Mouse (Mus musculus): ENCODE measurements around the gene Pbx3. TPM values are rescaled to one million over a fixed set of nuclear protein-coding genes. Genes with fewer than 3 reads are reported as not detected.

Gene Pbx3
- polyA plus RNA-seq, 2 experiments from 2014 or later, result 0.43 to 1.5 TPM

- no peak for ATAC-seq
Measured at GRCm38 (mm10) chr2:34219150-34219549, 153.8 kb downstream of the Pbx3 start.

DNA sequence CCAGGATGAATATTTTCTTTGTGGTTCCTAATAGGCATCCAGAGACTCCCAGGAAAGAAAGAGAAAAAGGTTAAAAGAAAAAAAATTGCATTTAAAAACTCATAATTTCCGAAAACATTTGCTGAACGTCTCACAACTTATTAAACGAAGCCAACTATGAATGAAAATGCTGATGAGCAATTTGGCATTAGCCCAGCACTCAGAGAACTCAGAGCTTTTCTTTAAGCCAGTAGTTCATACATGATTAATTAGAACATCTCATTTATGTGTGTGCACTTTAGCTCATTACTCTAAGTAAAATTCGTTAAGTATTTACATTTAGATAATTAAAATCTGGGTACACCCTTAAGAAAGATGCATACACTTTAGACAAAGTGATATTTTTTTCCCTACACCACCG, 155.3 kb downstream of the Pbx3 start:
- no peak for ATAC-seq

GRCm38 (mm10) chr2:34215496-34215895, 157.4 kb downstream of the Pbx3 start:
- no peak for ATAC-seq

DNA sequence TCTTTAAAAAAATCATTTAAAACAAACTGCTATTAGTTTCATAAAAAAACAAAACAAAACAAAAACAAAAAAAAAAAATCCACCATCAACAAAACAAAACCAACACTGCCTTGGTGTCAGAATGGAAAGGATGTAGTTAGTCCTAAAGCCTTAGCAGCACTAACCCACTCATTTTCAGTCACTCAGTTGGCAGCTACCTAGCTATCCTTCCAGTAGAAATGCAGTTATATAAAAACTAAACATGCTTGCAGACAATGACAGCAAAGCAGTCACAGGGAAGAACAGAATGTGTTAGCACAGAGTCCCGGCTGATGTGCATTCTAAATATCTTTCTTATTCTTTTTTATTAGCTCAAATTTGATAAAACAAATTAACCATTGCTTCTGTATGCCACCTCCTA, 160.5 kb downstream of the Pbx3 start:
- no peak for ATAC-seq

- peak; percentile 89 for ATAC-seq
Measured at GRCm38 (mm10) chr2:34204797-34205196, 168.1 kb downstream of the Pbx3 start.

- peak; percentile 28 for ATAC-seq
Measured at GRCm38 (mm10) chr2:34204325-34204724, 168.6 kb downstream of the Pbx3 start.

- no peak for ATAC-seq
Measured at GRCm38 (mm10) chr2:34193870-34194820, 178.8 kb downstream of the Pbx3 start.

- no peak for ATAC-seq
Measured at GRCm38 (mm10) chr2:34193276-34193675, 179.7 kb downstream of the Pbx3 start.

GRCm38 (mm10) chr2:34187366-34187765, 185.6 kb downstream of the Pbx3 start:
- no peak for ATAC-seq

GRCm38 (mm10) chr2:34181600-34181999, 191.3 kb downstream of the Pbx3 start:
- no peak for ATAC-seq

- ATAC-seq, result no peak
Measured at GRCm38 (mm10) chr2:34179299-34179698, 193.6 kb downstream of the Pbx3 start.

GRCm38 (mm10) chr2:34178653-34179052, 194.3 kb downstream of the Pbx3 start:
- no peak for ATAC-seq

DNA sequence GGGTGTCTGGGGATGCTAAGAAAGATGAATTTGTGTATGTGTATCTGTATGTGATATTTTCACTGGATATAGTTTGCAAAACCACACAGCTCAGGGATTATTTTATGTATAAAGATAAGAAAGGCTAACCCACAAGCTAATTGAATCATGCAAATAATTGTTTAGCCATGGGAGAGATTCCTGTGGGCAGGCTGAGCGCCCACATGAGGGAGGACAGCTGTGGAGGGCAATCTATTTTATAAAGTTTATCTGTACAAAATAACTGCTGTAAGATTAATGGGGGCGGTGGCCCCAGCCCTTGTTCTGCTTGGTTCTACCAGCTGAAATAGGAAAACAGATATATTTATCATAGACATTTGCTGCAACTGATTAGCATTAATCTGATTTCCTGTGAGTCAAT, 202.5 kb downstream of the Pbx3 start:
- ATAC-seq, result no peak

DNA sequence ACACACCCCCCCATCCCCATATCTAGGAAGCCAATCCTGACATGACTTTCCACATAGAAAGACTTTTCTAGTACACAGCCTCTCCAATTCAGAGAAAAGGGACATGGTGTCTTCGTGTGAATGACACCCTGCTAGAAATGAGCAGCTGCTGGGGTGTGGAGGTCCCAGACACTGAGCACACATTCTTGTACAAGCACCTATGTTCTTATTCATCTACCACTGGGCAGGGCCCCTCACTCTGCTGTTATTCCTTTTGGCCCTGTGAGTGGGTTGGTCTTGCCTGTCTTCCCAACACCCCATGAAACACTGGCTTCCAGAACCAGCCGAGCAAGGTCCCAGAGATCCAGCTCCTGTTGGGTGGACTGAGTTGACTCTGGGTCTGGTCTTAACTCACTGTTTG, 203.3 kb downstream of the Pbx3 start:
- ATAC-seq, result no peak

DNA sequence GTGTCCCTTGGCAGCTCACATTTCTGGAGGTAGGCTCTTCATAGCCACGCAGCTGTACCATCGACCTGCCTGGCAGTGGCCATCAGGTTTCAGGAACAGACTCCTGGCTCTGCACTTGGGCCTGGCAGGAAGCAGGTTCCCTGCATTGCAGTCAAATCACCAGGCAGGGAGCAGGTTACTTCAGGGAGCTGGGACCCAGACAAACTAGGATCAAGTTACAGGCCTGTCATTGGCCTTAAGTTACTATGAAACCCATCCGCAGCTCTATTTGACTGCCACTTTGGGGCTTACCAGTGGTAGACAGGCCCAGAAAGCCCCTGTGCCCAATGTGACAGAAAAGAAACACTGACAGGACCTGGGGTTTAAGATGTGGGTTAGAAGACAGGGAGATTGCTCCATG, 204.8 kb downstream of the Pbx3 start:
- ATAC-seq, result no peak

GRCm38 (mm10) chr2:34162484-34162883, 210.5 kb downstream of the Pbx3 start:
- no peak for ATAC-seq

GRCm38 (mm10) chr2:34157746-34158145, 215.2 kb downstream of the Pbx3 start:
- ATAC-seq, result no peak

DNA sequence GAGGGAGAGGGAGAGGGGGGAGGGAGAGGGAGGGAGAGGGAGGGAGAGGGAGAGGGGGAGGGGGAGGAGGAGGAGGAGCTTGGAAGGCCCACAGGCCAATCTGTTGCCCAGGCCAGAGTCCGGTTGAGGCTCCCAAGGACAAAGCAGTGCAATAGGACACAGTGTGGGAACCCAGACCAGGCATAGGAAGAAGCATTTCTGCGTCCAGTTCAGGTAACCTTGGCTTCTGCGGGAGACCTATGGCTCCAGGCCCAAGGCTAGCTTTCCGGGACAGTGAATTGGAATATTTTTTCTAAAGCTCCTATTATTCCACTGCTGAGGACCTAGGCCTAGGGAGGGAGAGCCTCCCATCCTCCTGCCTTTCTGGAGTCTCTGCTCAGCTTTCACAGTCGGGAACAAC, 218.1 kb downstream of the Pbx3 start:
- ATAC-seq, result no peak

DNA sequence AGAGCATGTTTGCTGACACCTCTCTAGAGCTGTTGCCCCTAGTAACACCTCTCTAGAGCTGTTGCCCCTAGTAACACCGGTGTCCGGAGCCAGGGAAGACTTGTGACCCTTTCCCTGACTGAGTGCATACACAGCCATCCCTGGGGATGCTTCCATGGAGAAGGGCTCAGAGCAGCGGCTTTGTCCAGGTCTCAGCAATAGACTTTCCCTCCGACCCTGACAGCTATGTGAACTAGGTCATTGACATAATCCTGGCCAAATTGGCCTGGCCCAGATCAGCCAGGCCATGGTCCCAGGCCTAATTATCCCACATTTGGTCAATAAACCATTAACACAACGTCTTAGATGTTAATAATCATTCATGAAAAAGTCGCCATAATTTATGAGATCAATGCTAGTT, 219.6 kb downstream of the Pbx3 start:
- ATAC-seq, result no peak

DNA sequence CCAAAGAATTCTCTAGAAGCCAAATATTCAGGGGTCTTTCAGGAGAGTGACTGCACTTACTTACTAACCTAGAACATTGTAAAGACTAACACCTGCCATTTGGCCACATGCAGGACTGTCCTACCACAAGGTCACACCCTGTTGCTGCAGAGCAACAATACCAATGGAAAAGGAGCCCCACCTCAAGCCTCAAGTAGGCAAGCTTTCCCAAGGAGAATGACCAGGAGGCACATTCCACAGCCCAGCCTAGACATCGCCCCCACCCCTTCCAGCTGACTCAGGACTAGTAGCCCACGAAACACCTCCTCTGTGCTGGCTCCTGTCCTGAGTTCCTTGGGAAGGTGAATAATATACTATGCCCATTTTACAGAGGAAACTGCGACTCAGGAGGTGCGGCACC, 222.4 kb downstream of the Pbx3 start:
- ATAC-seq, result no peak

DNA sequence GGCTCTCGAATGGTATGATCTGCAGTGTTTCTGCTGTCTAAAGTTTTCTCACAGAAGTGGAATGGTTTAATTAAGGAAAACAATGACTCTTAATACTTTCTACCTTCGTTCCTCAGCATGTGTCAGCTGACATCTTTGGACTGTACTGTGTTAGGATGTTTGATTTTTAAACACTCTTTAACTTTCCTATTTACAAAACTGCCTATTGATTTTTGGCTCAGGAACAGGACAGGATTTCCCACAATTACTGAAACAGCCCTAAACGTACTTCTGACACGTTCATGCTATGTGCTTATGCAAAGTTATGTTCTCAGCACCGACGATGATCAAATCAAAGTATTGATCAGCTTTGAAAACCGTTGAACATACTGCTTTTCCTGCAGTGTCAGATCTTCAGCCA, 224.7 kb downstream of the Pbx3 start:
- ATAC-seq, result no peak

GRCm38 (mm10) chr2:34147476-34147875, 225.5 kb downstream of the Pbx3 start:
- no peak for ATAC-seq

- no peak for ATAC-seq
Measured at GRCm38 (mm10) chr2:34147036-34147435, 225.9 kb downstream of the Pbx3 start.

GRCm38 (mm10) chr2:34146431-34146830, 226.5 kb downstream of the Pbx3 start:
- no peak for ATAC-seq
